Mouse (Mus musculus): ENCODE data around the gene Tstd1.
A peak's percentile ranks its signal among the peaks of the same experiment; 100 is the strongest.

Gene Tstd1

DNA sequence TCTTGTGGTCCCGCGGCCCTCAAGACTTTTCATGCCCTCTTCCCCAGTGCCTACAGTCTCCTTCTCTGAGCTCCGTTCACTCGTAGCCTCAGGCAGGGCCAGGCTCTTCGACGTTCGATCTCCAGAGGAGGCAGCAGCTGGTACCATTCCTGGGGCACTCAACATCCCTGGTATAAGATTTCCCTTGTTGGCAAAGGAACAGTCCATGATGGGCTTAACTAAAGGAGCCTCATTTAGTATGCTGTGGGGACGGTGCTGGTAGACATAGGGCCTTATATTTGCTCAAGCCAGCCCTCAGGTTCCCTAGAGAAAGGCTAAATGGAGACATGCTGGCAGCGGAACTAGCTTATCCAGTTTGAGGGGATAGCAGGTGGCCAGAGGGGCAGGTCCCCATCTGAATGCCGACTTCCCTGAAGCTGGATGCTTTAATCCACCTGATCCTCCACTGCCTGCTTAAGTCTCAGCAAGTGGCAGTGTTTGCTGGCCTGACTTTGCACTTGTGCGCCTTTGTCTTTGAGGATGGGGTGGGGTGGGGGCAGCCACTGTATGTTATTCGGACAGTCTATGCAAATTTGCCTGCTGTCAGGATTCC is 715 bp downstream of the Tstd1 start:
- DNase-seq (ENCODE audit: low spot score), result no peak

DNA sequence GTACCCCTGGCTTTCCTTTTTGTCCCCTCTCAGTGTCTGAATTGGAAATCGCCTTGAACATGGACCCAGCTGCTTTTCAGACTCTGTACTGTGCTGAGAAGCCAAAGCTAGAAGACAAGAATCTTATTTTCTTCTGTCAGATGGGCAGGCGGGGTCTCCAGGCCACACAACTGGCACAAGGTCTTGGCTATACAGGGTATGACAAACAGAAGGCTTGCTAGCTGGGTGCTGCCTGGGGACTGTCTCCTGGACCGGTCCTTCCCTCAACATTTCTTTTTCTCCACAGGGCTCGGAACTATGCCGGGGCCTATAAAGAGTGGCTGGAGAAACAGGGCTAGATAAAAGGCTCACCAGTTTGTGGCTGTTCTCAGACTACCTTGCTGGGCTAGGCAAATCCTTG is 1.2 kb downstream of the Tstd1 start:
- DNase-seq (ENCODE audit: low spot score), result no peak

DNA sequence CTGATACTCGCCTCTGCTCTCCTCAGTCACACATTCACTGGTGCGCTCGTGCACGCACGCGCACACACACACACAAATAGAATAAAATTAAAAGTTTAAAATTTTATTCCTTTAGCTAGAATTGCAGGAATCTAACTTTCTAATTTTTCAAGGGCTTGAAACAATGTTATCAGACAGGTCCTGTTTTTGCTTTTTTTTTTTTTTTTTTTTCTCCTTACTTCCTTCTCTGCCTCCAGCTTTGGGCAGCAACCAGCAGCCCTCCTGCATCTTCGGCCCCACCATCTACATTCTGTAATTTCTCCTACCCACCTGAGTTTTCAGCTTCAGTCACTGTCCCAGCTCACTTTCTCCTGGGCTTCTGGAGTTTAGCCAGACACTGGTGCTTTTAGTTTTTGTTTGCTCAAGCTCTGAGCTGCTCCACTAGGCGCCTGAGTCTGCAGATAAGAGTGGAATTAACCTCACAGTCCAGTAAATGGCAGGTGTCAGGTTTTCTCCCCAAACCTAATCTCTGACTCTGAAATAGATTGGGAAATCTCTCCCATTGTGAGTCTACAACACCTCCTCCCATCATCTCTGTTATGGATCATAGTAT is 3.9 kb downstream of the Tstd1 start:
- DNase-seq (ENCODE audit: low spot score), result no peak

DNA sequence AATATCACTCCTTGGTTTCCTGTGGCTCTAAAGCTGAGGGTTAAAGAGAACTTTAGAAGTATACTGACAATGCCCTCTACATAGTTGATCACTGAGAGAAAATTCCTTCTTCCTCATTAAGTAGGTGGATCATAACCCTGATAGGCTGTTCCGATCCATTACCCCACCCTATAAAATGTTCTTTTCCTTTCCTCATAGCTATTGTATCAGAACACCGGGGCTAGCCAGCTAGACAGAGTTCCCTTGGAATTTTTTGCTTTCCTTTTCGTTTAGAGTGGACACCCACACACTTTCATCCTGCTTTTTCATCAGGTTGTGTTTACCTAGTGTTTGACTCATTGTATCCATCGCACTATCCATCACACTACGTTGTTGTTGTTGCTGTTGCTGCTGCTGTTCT is 6.0 kb downstream of the Tstd1 start:
- no peak for DNase-seq (ENCODE audit: low spot score)

DNA sequence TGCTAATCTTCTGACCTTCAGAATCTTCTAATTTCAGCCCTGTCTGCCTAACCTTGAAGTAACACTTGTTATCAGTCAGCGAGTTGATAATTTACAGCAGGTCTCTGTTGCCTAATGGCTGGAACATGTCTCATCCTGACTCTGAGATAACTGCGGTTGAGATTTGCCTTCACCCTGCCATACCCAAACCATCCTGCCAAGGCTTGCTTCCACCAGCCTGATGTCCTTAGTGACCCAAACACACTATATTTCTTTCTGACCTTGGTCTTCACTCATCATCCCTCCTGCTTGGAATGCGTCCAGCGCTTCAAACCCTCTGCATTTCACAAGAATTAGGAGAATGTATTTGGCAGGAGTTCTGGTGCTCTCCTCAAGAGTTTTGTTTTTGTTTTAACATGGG is 6.5 kb downstream of the Tstd1 start:
- DNase-seq (ENCODE audit: low spot score), result no peak

DNA sequence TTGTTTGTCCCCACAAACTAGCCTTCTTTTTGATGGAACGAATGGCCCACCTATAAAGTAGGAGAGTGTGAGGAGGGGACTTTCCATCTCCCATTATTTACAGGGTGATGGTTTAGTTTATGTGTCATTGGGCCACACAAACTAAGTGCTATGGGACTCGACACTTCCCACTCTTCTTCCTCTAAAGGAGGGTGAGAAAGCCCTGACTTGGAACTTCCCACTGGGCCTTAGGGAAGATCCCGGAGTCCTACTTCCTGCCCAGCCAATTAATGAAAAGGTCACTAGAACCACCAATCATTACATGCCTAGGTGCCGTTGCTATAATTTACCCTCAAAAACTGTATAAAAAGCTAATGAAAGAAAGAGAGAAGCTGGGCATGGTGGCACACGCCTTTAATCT is 13.5 kb downstream of the Tstd1 start:
- no peak for DNase-seq (ENCODE audit: low spot score)

DNA sequence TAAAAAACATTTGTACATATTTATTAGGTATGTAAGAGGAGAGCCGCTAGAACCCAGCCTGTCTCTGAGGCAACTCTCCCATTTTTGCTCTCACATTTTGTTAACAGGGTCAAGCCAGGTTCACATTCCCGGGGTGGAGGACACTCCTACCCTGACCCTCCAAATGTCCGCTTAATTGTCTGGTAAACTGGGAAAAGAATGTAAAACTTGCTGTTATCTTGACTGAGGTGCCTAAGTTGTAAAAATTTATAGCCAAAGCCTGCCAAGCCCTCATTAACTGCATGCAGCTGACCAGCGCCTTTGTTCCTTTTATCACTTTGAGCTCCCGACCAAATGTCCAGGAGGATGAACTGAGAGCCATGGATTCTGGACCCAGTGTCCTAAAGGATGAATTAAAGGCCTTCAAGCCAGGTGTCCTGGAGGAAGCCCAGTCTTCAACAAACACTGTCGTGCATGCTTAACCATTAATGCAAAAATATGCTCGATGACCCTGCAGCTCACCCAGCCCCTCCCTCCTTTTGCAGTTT is 16.7 kb downstream of the Tstd1 start:
- DNase-seq (ENCODE audit: low spot score), result no peak

DNA sequence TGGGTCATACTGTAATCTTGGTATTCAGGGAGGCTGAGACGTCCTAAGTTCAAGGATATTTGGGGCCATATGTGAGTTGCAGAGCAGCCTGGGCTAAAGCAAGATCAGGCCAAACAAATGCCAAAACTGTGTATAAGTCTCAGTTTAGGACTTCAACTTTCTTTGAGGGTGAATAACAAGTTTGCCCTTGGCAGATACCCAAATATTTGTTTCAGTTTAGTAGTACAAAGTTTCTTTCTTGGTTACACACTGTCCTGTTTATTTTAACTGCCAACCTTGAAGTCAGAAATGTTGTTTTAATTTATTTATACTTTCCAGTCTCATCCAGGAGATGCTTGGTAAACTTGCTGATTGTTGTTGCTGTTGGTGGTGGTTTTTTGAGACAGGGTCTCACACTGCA is 17.3 kb downstream of the Tstd1 start:
- DNase-seq (ENCODE audit: low spot score), result no peak

DNA sequence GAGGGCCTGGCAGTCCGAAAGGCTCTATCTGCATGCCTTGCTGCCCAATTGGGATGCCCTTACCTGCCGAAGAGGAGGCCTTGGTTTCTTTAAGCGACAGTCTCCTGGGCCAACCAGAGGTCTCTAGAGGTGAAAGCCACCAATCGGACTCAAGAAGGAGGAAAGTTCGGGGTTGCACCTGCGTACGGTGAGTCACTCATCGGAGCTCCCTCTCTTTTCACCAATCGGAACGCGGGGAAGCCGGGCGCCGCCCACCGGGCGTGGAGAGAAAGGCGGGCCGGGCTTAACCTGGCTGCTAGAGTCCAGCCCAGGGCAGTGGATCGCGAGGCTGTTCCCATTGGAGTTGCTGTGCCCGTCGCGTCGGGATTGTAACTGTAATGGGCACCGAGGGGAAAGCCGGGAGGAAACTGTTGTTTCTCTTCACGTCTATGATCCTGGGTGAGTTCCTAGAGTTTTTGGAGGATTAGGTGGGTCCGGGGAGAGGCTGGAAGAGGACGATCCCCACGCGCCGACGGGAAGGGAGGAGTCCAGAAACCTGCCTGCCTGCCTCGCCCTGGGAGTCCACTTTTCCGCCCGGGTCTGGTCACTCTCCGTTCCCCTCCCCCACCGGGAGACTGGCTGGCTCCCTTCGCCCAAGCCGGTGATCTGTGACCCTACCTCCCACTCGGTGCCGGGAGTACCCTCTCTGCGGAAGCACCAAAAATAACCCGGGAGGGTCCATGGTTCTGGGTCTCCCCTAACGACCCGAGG is 18.8 kb downstream of the Tstd1 start, which contains the start of gene F11r:
F11r (plus strand) TSS at position 272 of the 750 bp plus-strand sequence.
- peak; percentile 80 for DNase-seq (ENCODE audit: low spot score)

DNA sequence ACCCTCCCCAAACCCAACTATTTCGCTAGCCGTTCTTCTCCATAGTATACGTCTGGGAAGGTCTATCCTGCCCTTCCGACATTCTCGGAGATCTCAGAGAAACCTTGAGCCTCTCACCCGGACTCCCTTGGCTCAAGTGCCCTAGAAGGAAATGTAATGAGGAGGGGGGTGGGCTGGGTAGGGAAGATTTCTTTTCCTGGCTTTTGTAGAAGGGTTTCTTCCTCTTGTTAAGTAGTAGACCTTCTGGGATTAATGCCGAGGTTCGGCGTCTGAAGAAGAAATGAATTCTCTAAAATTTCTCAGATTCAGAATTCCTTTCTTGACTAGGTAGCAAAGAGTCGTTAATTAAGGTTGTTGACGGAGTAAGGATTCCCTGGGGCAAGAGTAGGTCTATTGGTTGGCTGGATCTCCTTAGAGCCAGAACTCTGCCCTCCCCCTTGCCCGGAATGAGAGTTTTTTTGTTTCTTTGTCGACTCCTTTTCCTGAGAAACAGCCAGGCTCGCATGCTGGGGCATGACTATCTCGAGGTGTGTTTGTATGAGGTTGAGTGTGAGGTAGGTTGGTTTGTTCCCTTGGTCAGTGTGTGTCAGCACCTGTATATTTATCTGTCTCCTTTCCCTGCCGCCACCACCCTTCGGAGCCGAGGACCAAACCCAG is 19.5 kb downstream of the Tstd1 start:
- no peak for DNase-seq (ENCODE audit: low spot score)

DNA sequence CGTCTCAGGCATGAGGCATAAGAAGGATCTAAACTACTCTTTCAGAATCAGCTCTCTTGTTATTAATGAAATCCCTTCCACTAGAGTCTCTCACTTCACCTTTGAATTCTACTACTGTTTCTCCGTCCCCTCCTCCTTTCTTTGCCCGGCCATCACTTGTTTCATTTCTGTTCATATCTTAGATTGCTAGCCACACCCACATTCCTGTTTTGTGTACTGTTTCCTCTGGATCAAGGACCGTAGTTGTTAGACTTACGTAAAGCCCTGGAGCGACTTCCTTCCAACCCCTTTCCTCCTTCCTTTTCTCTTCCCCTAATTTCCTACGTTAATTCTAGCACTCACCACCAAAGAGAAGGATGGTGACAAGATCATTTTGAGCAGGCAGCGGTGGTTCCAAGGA is 20.4 kb downstream of the Tstd1 start:
- DNase-seq (ENCODE audit: low spot score), result no peak

DNA sequence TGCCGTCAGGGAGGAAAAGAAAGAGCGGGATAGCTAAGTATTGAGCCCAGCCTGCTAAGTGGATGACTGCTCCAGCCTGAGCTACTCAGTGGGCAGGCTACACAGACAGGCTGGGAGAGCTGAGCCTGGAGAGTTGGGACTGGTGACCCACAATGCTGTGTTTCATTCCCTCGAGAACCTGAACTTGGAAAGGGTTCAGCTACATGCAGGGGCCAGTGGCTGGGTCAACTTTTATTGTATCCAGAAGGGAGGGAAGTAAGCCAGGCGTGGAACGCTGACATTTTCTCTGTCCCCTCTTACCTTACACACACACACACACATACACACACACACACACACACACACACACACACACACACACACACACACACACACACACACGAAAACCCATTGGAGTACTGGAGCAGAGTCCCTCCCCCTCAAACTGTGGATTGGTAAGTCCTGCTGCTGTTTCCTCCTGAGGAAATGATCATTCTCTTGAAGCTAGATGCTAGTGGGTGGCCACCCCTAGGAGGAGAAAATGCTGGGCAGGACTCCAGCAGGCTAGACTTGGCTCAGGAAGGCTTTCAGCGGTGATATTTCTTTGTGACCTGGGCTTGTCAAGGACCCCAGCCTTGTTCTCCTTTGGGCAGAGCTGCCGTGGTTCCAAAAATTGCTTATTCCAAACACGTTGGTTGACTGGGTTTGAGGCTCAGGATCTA is 21.5 kb downstream of the Tstd1 start:
- peak; percentile 54 for DNase-seq (ENCODE audit: low spot score)

DNA sequence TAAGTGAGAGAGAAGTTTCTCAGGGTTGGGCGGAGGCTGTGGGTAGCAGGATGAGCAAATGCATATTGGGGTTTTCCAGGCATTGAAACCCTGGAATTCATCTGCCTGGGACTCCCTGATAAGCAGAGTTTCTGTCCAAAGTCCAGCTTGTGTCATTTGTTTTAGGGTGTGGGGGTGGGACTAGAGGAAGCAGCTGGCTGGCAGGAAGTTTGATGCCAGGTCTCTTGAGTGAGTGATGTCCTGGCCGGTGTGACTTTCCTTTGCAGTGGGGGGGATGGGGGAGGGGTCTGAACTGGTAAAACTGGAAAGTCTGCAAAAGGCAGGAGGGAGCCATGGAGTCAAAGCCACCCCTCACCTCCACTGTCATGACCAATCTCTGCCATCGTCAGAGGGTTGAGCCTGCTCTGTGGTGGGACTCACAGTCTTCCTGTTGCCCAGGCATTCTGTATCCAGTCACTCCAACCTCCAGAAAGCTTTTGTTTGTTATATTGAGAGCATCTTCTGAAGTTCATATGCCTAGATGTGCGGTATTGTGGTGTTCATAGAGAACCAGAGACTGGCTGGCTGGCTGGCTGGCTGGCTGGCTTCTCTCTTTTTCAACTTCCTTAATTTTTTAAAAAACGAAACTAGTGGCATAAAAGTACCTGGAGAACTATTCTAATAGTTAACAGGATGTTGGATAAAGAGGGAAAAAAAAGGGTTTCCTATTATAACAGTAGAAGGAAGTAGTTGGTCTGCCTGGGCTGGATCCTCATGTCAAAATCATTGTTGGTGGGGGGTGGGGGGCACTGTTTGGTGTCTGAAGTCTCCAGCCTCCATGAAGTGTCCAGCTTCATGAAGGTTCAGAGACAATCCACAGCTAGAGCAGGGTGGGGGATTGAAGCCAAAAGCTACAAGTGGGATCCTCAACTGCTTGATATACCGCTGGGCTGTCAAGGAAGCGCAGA is 23.1 kb downstream of the Tstd1 start:
- DNase-seq (ENCODE audit: low spot score), result no peak

DNA sequence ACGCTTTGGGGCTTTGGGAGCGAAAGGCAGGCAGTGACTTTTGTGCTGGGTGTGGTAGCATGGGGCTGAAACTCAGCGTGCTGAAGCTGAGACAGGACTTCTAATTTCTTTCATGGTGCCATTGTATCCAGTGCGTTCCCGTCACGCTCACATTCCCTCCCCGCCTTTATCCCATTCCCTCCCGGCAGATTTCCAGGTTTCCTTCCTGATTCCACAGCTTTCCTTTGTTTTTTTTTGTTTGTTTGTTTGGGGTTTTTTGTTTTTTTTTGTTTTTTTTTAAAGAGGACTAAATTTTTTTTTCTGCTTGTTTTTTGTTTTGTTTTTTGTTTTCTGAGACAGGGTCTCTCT is 23.7 kb downstream of the Tstd1 start:
- no peak for DNase-seq (ENCODE audit: low spot score)

DNA sequence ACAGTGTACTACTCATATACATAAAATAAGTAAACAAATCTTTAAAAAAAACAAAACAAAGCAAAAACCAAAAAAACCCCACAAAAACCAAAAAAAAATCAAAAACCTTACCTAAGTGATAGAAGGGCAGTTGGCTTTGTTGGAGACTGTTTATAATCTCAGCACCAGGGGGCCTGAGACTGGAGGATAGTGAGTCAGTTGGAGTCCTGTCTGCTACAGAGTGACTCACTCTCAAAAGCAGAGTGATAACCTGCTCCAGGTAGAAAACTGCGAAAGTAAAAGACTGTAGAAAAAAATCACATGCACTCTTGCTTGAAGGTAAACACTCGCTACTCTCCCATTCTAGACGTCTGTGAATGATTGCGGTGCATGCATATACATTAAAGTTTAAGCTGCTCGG is 26.4 kb downstream of the Tstd1 start:
- no peak for DNase-seq (ENCODE audit: low spot score)

DNA sequence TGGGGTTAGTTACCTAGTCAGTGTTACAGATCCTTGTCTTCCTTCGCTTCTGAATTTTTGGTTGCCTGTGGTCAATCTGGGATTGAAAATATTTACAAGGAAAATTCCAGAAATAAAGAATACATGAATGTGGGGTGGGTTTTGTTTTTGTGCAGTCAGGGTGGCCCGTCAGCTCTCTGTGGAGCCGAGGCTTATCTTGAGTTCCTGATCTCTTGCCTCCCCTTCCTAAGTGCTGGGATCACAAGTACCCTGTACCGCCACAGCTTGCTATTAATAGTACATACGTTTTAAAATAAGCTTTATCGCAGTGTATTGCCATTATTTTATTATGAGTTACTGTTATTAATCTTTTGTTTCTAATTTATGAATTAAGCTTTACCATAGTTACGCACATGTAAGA is 28.2 kb downstream of the Tstd1 start:
- DNase-seq (ENCODE audit: low spot score), result no peak

DNA sequence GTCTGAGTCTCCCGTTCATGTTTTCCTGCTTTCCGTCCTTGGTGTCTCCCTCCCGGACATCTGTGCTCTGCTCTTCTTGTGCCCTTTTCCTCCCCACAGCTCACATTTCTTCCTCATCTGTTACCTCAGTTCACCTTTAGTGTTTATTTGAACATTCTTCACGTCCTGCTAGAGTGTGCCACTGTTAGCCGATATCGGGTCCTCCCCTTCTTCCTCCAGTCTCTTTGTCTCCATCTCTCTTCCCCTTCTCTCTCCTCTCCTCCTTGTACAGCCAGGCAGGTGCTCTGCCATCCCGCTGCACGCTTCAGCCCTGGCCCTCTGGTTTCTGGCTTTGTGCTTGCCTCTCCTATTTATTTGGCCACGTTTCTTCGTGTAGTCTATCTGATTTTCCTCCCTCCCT is 29.0 kb downstream of the Tstd1 start:
- no peak for DNase-seq (ENCODE audit: low spot score)

DNA sequence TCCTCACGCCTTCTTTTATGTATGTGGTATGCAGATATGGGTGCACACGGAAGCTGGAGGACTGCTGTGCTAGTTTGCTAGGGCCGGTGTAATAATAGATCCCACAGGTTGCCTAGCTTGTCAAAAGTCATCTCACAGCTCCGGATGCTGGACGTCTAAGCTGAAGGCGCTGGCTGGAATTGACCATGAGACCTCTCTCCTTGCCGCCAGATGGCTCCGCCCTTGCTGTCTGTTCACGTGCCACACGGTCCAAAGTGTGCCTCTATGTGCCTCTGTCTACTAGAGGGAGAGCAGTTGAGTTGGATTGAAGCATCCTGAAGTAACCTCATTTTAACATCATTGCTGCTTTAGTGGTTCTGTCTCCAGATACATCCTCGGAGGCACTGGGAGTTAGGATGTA is 31.4 kb downstream of the Tstd1 start:
- DNase-seq (ENCODE audit: low spot score), result no peak

DNA sequence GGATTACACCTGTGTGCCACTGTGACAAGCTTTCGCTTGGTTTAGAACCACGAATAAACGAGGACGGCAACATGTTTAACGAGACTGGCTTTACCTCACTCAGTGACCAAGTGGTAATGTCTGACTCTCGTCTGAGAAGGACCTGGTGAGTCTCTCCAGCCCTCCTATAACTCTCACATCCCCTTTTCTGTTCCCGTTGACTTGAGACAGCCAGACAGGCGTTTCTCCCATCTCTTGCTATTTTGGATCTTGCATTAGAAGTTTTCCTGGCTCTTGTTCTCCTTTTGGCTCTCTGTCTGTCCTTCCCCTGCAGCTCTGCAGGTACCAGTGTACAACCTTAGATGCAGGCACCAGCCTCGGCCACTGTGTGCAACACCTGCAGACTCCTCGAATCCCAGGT is 32.3 kb downstream of the Tstd1 start:
- no peak for DNase-seq (ENCODE audit: low spot score)

DNA sequence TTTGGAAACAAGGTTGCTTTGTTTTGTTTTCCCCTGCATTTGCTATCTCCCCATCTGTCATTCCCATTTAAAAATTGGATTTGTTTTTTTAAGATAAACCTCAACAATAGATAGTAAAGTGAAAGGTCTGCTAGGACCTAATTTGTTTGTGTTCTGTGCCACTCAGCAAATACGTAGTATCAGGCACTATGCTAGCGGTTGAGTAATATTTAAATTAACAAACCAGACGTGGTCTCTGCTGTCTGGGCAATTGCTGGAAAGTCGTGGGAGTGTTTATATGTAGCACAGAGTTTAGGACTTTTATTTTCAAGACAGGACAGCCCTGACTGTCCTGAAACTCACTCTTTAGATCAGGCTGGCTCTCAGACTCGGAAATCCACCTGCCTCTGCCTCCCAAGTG is 33.9 kb downstream of the Tstd1 start:
- DNase-seq (ENCODE audit: low spot score), result no peak

DNA sequence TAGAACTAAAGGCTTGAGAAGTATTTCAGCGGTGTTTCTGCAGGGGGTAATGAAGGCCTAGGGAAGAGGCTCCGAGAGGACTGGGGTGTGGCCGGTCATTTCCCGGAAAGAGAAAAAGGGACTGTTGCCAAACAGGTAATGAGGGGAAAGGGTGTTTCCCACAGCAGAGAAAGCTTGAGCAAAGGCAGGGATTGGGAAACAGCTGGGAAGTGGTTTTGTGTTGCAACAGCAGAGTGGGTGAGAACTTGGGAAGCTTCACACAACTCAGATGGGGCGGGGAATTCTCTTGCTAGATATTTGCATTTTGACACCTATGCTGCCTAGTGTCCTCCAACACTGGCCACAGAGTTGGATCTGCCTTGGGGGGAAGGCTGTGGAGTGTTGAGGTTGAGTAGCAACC is 34.3 kb downstream of the Tstd1 start:
- no peak for DNase-seq (ENCODE audit: low spot score)
